Mouse (Mus musculus) hindbrain, embryonic 14.5 days (tissue): ENCODE data around the gene Abca7. TPM values are rescaled to one million over a fixed set of nuclear protein-coding genes. Genes with fewer than 3 reads are reported as not detected.

Source experiments
- ATAC-seq: fragments of 200-750 bp; cut with Nextera tagmentation; 2 replicates; pipeline ENCODE4 v1.8.0; 2017; ENCODE audit warnings: moderate number of reproducible peaks, mild to moderate bottlenecking, moderate TSS enrichment, moderate library complexity; ENCODE audit not compliant: low FRiP score
- DNase-seq: peaks from one replicate; pipeline ENCODE4 v3.0.0-alpha.2; 2015; ENCODE audit warnings: low spot score
- H3K27ac ChIP-seq: fragments of 300-500 bp; sonication (generic); 2 replicates; pipeline ENCODE4 v1.5.1; 2014; ENCODE audit warnings: mild to moderate bottlenecking, moderate library complexity
- H3K27me3 ChIP-seq: fragments of 300-500 bp; sonication (generic); 2 replicates; pipeline ENCODE4 v1.6.1; 2014; ENCODE audit warnings: mild to moderate bottlenecking, low read length, mixed read lengths; ENCODE audit not compliant: control insufficient read depth, insufficient read depth
- H3K36me3 ChIP-seq: fragments of 300-500 bp; sonication (generic); replicated peaks from 2 replicates; pipeline ENCODE4 v1.6.1; 2014; ENCODE audit not compliant: control insufficient read depth, insufficient read depth
- H3K4me1 ChIP-seq: fragments of 300-500 bp; sonication (generic); replicated peaks from 2 replicates; pipeline ENCODE4 v1.6.1; 2014; ENCODE audit warnings: antibody characterized with exemption, low read length, mixed read lengths; ENCODE audit not compliant: control insufficient read depth, insufficient read depth
- H3K4me2 ChIP-seq: fragments of 300-500 bp; sonication (generic); replicated peaks from 2 replicates; pipeline ENCODE4 v1.6.1; 2014; ENCODE audit warnings: mild to moderate bottlenecking, moderate library complexity
- H3K4me3 ChIP-seq: fragments of 300-500 bp; sonication (generic); replicated peaks from 2 replicates; pipeline ENCODE4 v1.5.1; 2014; ENCODE audit warnings: mild to moderate bottlenecking, low read length
- H3K9ac ChIP-seq: fragments of 300-500 bp; sonication (generic); 2 replicates; pipeline ENCODE4 v1.6.1; 2014
- H3K9me3 ChIP-seq: fragments of 300-500 bp; sonication (generic); 2 replicates; pipeline ENCODE4 v1.6.1; 2016; ENCODE audit warnings: low read length; ENCODE audit not compliant: control insufficient read depth
- WGBS: fragments of 180-500 bp; shearing (Covaris S2); extraction: QIAGEN DNeasy Blood & Tissue Kit; methylation state at CpG from one replicate; pipeline ENCODE4 v1.1.7; 2014; 5-methylcytosine and 5-hydroxymethylcytosine counted together
- polyA plus RNA-seq: library from polyadenylated mRNA; unstranded; fragments of >200 nt; fragmentation: Nextera tagmentation; extraction: Ambion mirVana; gene quantifications from 2 replicates; pipeline ENCODE4 v1.2.1, GENCODE M21; 2014

The Abca7 gene
- polyA plus RNA-seq = 4.1 and 4.5 TPM in 2 replicates

DNA sequence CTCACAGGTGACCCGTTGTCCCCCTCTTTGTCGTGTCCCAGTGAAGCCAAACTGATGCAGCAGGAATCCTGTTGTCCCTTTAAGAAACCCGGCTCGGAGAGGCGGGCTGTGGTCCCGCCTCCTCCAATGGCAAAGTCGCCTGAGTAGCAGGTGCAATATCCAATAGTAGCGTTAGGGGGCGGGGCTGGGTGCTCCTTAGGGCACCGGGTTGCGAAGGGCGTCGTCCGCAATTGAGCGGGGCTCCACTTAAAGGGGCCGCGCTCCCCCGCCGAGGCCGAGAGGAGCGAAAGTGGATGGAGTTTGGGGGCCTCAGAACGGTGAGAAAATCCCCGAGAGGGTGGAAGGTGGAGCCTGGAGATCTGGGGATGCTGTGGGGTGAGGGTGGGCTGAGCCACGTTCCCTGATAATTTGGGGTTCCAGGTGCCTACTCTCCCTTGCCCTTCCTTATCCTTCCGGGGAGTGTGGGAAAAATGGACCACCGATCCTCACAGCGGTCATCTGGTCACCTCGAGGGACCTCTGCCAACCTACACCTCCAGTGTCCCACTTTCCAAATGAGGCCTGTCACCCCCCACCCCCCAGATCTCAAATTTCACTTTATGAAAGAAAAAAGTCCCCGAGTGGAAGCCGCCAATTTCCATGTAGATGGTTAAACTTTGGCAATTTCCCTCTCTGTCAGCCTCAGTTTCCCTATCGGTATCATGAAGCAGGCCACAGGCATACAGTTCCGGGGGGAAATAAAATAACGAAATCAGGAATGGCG, at the start of gene Abca7:
Gene Abca7, plus strand, starts transcription at position 223 of the 762 bp plus-strand sequence.
- WGBS = under 1% methylated on average over 34 of the region's 34 CpGs
- ATAC-seq = peak; percentile 90

DNA sequence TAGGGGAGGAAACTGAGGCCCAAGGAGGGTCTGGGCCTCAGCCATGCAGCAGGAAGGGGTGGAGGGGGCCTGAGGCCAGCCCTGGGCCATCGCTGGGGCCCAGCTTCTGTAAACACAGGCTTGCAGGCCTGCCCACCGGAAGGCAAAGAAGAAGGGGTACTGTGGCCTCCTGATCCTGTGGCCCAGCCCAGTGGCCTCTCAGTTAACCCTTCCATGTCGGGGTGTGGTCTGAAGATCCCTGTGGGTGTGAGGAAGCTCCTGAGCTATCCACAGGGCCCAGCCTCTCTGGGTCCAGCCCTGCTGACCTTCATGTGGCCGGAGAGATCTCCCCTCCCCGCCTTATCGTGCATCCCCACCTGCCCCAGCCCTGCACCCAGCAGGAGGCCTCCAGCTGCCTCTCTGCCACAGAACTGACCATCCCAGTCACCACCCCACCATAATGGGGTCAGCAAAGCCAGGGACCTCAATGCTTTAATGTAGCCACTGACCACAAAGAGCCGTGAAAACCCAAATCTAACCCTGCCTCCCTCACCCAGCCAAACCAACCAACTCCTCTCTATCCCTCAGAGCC, 49.5 kb upstream of the Abca7 start:
- ATAC-seq (no peak), DNase-seq (no peak)
- H3K27ac ChIP-seq = no peak overlapping the region
- peaks cover 11% of the 10 kb centered on the region; the same call in 1 of the 2 replicates for H3K4me1 ChIP-seq
- no peak overlapping the region for H3K4me2 ChIP-seq
- no peak overlapping the region for H3K9ac ChIP-seq
- WGBS = 23% methylated on average over 7 of the region's 7 CpGs
- no peaks in the 10 kb centered on the region for H3K27me3 ChIP-seq
- H3K36me3 ChIP-seq = peaks cover 38% of the 10 kb centered on the region
- no peak overlapping the region for H3K4me3 ChIP-seq
- no peaks in the 10 kb centered on the region for H3K9me3 ChIP-seq

More for the DNA sequence above, at the start of gene Abca7:
- H3K9me3 ChIP-seq = 0 out of 2 replicates have a peak, but pooled peaks cover 4% of the 10 kb centered on the region
- H3K9ac ChIP-seq = peak within 1 kb of the TSS; percentile 50
- DNase-seq = peak; percentile 97
- H3K27ac ChIP-seq = no peak within 1 kb of the TSS; the same call in 1 of the 2 replicates
- peaks cover 8% of the 10 kb centered on the region; the same call in 1 of the 2 replicates for H3K27me3 ChIP-seq
- H3K4me3 ChIP-seq = peak within 1 kb of the TSS; percentile 39
- peaks cover 10% of the 10 kb centered on the region; the same call in 1 of the 2 replicates for H3K4me1 ChIP-seq
- H3K4me2 ChIP-seq = peak within 1 kb of the TSS; percentile 60
- H3K36me3 ChIP-seq = no peaks in the 10 kb centered on the region

DNA sequence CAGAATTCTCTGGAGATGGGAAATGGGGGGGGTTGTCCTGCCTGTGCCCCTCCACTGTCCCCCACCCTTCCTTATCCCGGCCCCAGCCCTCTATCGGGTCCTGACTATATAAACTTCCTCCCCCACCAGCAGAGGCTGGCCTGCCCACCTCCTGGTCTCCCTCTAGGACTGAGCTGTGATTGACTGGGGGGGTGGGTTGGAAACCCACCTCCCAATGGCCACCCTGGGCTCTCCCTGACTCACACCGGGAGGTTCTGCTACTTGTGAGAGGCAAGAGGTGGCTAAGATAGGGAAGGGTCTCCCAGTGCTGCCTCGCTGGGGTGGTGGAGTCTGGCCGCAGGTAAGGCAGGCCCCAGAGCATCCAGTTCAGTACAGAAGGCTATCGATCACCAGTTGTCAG, 48.8 kb upstream of the Abca7 start:
- DNase-seq = no peak
- H3K9ac ChIP-seq = no peak overlapping the region
- no peak overlapping the region for H3K4me2 ChIP-seq
- H3K9me3 ChIP-seq = no peaks in the 10 kb centered on the region
- no peak for ATAC-seq
- H3K27me3 ChIP-seq = no peaks in the 10 kb centered on the region
- H3K4me1 ChIP-seq = peaks cover 11% of the 10 kb centered on the region; the same call in 1 of the 2 replicates
- WGBS = 73% methylated on average over 6 of the region's 6 CpGs
- H3K36me3 ChIP-seq = peaks cover 39% of the 10 kb centered on the region
- no peak overlapping the region for H3K27ac ChIP-seq
- no peak overlapping the region for H3K4me3 ChIP-seq

DNA sequence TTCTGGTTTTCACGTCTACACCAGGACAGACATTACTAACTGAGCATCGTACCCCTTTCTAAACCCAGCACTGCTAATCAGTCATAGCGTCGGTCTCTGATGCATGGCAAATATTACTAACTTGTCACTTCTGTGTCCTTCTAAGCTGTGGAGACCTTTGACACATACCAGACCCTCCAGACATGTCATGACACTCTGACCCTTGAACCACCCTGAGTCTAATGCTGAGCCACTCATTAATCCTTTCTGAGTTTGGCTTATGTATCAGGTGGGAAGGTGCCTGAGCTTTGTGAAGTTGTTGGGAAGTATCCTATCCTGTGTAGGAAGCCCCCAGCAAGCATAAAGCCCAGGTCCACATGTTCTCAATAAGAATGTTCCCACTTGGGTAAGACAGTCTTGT, 46.4 kb upstream of the Abca7 start:
- Histone ChIP-seq H3K4me3 (no peak overlapping the region), H3K4me2 (no peak overlapping the region), H3K27me3 (no peaks in the 10 kb centered on the region), H3K9ac (no peak overlapping the region), H3K27ac (no peak overlapping the region), H3K9me3 (no peaks in the 10 kb centered on the region), H3K36me3 (peaks cover 54% of the 10 kb centered on the region), H3K4me1 (peaks cover 11% of the 10 kb centered on the region; the same call in 1 of the 2 replicates)
- DNase-seq = no peak
- no peak for ATAC-seq
- 91% methylated on average over 4 of the region's 4 CpGs for WGBS

DNA sequence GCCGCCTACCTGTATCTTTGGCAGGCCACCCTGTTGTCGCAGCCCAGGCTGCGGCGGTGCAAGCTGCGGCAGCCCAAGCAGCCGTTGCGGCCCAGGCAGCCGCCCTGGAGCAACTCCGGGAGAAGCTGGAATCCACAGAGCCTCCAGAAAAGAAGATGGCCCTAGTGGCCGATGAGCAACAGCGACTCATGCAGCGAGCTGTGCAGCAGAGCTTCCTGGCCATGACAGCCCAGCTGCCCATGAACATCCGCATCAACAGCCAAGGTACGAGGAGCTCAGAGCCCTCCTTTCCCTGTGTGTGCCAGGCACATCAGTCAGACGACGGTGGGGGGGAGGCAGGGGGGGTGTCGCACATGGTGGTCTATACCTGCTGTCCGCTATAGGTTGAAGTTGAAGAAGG, 45.6 kb upstream of the Abca7 start:
- Histone ChIP-seq H3K9ac (no peak overlapping the region), H3K4me2 (no peak overlapping the region), H3K36me3 (peaks cover 54% of the 10 kb centered on the region), H3K4me1 (peaks cover 7% of the 10 kb centered on the region; the same call in 1 of the 2 replicates), H3K27ac (no peak overlapping the region), H3K9me3 (no peaks in the 10 kb centered on the region), H3K27me3 (no peaks in the 10 kb centered on the region), H3K4me3 (no peak overlapping the region)
- DNase-seq (no peak), ATAC-seq (no peak)
- 82% methylated on average over 18 of the region's 18 CpGs for WGBS

DNA sequence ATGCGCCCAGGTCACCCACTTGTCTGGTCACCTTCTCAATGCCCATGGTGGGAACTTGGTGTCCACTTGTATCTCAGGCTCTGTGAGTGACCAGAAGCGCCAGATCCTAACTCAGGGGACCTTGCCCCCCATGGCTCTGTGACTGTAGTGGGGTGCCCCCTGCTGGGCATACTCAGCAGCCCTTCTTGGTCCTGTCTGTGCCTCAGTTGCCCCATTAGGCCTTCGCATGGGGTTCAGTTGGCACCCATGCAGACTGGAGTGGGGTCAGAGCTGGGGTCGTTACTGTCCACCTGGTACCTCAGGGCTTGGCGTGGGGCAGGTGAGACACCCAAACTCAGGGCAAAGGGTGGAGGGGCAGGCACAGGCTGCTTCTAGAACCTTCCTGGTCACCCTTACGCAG, 42.3 kb upstream of the Abca7 start:
- no peaks in the 10 kb centered on the region for H3K4me1 ChIP-seq
- no peaks in the 10 kb centered on the region for H3K9me3 ChIP-seq
- no peak overlapping the region for H3K4me3 ChIP-seq
- 87% methylated on average over 6 of the region's 6 CpGs for WGBS
- ATAC-seq (no peak), DNase-seq (no peak)
- H3K9ac ChIP-seq = no peak overlapping the region
- H3K4me2 ChIP-seq = no peak overlapping the region
- H3K27ac ChIP-seq = no peak overlapping the region
- H3K36me3 ChIP-seq = peaks cover 45% of the 10 kb centered on the region
- no peaks in the 10 kb centered on the region for H3K27me3 ChIP-seq

DNA sequence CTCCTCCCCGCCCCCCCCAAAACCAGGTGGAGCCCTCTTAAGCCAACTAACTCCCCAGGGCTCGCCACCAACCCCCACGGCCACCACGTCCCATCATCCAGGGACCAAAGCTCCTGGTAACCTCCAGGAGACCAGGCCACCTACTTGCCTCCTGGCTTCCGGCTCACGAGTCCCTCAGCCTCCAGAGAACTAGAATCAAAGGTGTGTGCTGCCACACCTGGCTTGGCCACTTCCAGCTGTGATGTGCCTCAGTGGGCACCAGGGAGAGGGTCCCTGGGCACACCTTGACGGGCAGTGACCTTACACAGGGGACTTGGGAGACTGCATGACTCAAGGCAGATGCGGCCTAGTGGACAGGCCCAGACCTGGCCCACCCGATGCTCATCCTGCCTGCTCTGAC, 40.6 kb upstream of the Abca7 start:
- Histone ChIP-seq H3K27me3 (no peaks in the 10 kb centered on the region), H3K9ac (peak overlapping the region; percentile 7; the same call in 1 of the 2 replicates), H3K36me3 (peaks cover 27% of the 10 kb centered on the region), H3K4me1 (peaks cover 3% of the 10 kb centered on the region), H3K27ac (no peak overlapping the region), H3K9me3 (no peaks in the 10 kb centered on the region), H3K4me2 (no peak overlapping the region), H3K4me3 (no peak overlapping the region)
- DNase-seq = no peak
- 84% methylated on average over 9 of the region's 9 CpGs for WGBS
- no peak for ATAC-seq

DNA sequence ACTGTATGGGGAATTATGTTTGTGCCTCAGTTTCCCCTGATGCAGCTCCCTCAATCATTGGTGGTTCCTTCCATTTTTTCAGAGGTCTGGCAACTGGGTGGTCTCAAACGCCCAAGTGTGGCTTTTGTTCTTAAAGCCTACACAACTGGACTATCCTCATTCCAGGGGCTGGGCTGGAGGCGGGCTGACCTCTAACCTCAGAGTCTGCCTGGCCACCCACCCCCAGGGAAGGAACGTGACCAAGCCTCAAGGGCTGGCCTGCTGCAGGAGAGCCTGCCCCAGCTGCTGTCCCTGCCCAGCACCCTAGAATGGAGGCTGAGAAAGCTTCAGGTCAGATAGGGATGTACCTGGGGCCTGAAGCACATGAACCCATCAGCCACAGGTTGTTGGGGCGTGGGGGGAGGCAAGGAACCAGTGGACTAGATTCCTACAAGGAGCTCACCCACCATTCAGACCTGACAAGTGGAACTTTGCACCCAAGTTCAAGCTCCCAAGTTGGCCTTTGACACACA, 39.6 kb upstream of the Abca7 start:
- DNase-seq = no peak
- Histone ChIP-seq H3K9me3 (no peaks in the 10 kb centered on the region), H3K27ac (no peak overlapping the region), H3K9ac (0 out of 2 replicates have a peak overlapping the region, but pooled peaks have one; percentile 7), H3K27me3 (no peaks in the 10 kb centered on the region), H3K4me3 (no peak overlapping the region), H3K4me1 (peaks cover 10% of the 10 kb centered on the region), H3K36me3 (peaks cover 22% of the 10 kb centered on the region), H3K4me2 (no peak overlapping the region)
- no peak for ATAC-seq
- WGBS = 21% methylated on average over 4 of the region's 4 CpGs

DNA sequence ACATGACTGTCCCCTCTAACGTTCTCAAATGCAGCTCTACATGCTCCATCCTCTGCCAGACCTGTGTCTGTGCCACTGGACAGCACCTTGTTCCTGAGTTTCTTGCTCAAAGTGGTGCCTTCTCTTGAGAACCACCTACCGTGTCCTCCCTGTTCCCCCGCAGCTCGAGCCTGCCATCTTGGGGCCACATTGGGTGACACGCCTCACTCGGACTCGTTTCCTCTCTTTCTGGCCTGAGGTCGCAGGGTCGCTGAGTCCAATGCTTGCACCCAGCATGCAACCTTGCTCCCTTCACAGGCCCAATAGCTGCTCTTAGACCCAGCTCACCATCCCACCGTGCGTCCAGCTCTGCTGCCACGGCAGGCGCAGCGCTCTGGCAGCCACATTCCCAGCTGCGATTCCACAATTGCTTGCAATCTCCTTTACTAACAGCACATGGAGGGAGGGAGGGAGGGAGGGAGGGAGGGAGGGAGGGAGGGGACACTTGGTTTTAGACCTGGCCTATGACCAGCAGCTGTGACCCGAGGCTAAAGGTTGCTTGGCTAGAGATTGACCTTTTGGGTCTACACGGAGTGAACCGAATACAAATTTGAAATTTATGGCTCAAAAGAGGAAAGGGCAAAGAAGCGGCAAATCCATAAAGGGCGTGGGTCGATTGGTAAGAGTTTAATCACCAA, 38.0 kb upstream of the Abca7 start:
- no peak for ATAC-seq
- H3K27me3 ChIP-seq = no peaks in the 10 kb centered on the region
- peaks cover 10% of the 10 kb centered on the region for H3K4me1 ChIP-seq
- H3K9me3 ChIP-seq = no peaks in the 10 kb centered on the region
- H3K27ac ChIP-seq = no peak overlapping the region
- H3K4me2 ChIP-seq = no peak overlapping the region
- H3K4me3 ChIP-seq = no peak overlapping the region
- WGBS = 10% methylated on average over 21 of the region's 21 CpGs
- no peak overlapping the region for H3K9ac ChIP-seq
- DNase-seq = peak; percentile 61
- peaks cover 26% of the 10 kb centered on the region for H3K36me3 ChIP-seq
